Mouse (Mus musculus): ENCODE measurements around the gene Tjp1. TPM values are rescaled to one million over a fixed set of nuclear protein-coding genes. Genes with fewer than 3 reads are reported as not detected.

Gene Tjp1
- total RNA-seq (2012; rRNA removed) = 36.1 and 39.3 TPM in 2 replicates

DNA sequence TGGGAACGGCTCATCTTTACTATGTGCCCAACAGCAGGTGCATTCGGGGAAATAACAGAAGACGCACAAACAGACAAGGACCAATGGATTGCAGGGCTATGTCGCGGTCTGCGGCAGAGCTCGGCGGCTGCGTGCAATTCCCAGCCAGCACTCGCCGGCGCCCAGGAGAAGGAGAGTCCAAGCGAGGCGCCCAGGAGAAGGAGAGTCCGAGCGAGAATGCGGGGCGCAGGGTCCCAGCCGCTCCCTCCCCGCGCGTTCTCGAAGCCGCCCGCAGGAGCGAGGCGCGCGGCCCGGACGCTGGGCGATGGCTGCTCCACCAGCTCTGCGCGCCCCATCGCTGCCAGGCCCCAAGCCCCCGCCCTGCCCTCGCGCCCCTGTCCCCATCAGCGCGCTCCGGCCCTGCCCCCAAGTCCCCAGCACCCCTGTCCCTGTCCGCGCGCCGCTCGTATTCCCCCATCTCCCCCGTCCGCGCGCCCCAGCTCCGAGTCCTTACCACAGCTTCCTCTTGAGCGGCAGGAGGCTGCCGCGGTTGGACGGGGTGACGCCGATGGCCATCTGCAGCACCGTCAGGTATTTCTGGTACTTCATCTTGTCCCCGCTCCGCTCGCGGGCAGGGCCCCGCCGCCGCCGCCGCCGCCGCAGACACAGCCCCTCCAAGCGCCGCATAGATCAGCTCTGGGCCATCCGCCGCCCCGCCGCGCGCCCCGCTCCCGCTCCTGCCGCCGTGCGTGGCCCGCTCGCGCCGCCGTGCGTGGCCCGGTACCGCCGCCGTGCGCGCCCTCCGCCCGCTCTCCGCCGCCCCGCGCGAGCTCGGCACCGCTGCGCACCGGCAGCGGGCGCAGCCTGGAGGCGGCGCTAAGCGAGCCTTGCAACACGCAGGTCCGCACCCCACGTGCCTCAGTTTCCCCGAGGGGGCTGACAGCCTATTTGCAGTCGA, at the start of gene Tjp1:
Gene Tjp1 (minus strand): TSS at position 711 of the 937 bp plus-strand sequence.
- Histone ChIP-seq H3K4me3 (ENCODE audit: insufficient read depth in 1 of 2, low read depth in 1 of 2, low read length in 2 of 2, poor library complexity in 1 of 2, severe bottlenecking in 1 of 2) (peak within 1 kb of the TSS; percentile 88 to 90), H3K9me3 (ENCODE audit: control insufficient read depth, insufficient read depth, low read depth, low read length) (no peaks in the 10 kb centered on the region), H3K27ac (ENCODE audit: insufficient read depth, low read depth, low read length, poor library complexity, severe bottlenecking) (no peak within 1 kb of the TSS), H3K36me3 (ENCODE audit: control insufficient read depth, insufficient read depth, low read length, poor library complexity, severe bottlenecking) (no peaks in the 10 kb centered on the region), H3K4me1 (ENCODE audit: control insufficient read depth in 2 of 2, insufficient read depth in 2 of 2, low read length in 2 of 2, poor library complexity in 1 of 2) (no peaks in the 10 kb centered on the region), H3K9ac (ENCODE audit: insufficient read depth, low read depth, low read length, poor library complexity, severe bottlenecking) (peak within 1 kb of the TSS; percentile 72)
- no peak for DNase-seq (ENCODE audit: low read depth, low spot score)
- in situ Hi-C loops (cut with MboI; ENCODE audit: low sequenced_read_pairs in 2 of 2, unreplicated experiment in 2 of 2) = no loop called here
- TF ChIP-seq HCFC1 (IDR thresholded peaks at IDR 0.05; ENCODE audit: borderline replicate concordance, insufficient read depth, low read length) (peak; percentile 43; the same call in 1 of the 2 replicates), ZNF384 (IDR thresholded peaks at IDR 0.05; ENCODE audit: low read depth, low read length) (no peak)

DNA sequence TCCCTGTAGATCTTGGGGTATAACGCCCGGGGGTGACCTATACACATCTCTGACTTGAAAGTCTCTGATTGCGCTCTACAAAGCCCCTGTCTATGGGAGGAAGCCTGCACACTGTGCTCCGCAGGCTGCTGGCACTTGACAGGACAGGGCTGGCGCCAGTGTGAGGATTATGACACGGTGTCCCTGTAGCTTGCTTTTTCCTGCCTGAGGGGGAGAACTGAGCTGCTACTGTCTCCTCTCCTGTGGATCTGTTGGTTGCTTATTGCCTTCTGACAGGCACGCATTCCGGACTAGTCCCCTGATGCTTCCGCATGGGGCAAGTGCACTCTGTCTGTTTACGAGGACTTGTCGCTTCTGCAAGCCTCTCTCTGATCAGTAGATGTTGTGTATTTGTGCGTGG, 49.5 kb upstream of the Tjp1 start:
- TF ChIP-seq ZC3H11A (IDR thresholded peaks at IDR 0.05; ENCODE audit: borderline replicate concordance, low read depth, low read length) = no peak
- no peak for TF ChIP-seq HCFC1 (IDR thresholded peaks at IDR 0.05; ENCODE audit: borderline replicate concordance, insufficient read depth, low read length)
- TF ChIP-seq ZNF384 (IDR thresholded peaks at IDR 0.05; ENCODE audit: low read depth, low read length) = no peak
- no peak for TF ChIP-seq MAFK (IDR thresholded peaks at IDR 0.05; ENCODE audit: insufficient read depth, low read depth, low read length)
- no peak for TF ChIP-seq CHD2 (IDR thresholded peaks at IDR 0.05; ENCODE audit: low read depth, low read length)
- H3K4me3 ChIP-seq (ENCODE audit: insufficient read depth in 1 of 2, low read depth in 1 of 2, low read length in 2 of 2, poor library complexity in 1 of 2, severe bottlenecking in 1 of 2) = no peak overlapping the region
- DNase-seq (ENCODE audit: low read depth, low spot score) = no peak
- no peak overlapping the region for H3K27ac ChIP-seq (ENCODE audit: insufficient read depth, low read depth, low read length, poor library complexity, severe bottlenecking)
- no peak overlapping the region for H3K9ac ChIP-seq (ENCODE audit: insufficient read depth, low read depth, low read length, poor library complexity, severe bottlenecking)
- in situ Hi-C loops (cut with MboI; ENCODE audit: low sequenced_read_pairs in 2 of 2, unreplicated experiment in 2 of 2) = no loop called here
- H3K9me3 ChIP-seq (ENCODE audit: control insufficient read depth, insufficient read depth, low read depth, low read length) = no peaks in the 10 kb centered on the region
- H3K36me3 ChIP-seq (ENCODE audit: control insufficient read depth, insufficient read depth, low read length, poor library complexity, severe bottlenecking) = no peaks in the 10 kb centered on the region
- no peaks in the 10 kb centered on the region for H3K4me1 ChIP-seq (ENCODE audit: control insufficient read depth in 2 of 2, insufficient read depth in 2 of 2, low read length in 2 of 2, poor library complexity in 1 of 2)

- Histone ChIP-seq H3K9ac (ENCODE audit: insufficient read depth, low read depth, low read length, poor library complexity, severe bottlenecking) (no peak overlapping the region), H3K4me3 (ENCODE audit: insufficient read depth in 1 of 2, low read depth in 1 of 2, low read length in 2 of 2, poor library complexity in 1 of 2, severe bottlenecking in 1 of 2) (no peak overlapping the region), H3K27ac (ENCODE audit: insufficient read depth, low read depth, low read length, poor library complexity, severe bottlenecking) (no peak overlapping the region), H3K4me1 (ENCODE audit: control insufficient read depth in 2 of 2, insufficient read depth in 2 of 2, low read length in 2 of 2, poor library complexity in 1 of 2) (no peaks in the 10 kb centered on the region), H3K36me3 (ENCODE audit: control insufficient read depth, insufficient read depth, low read length, poor library complexity, severe bottlenecking) (no peaks in the 10 kb centered on the region), H3K9me3 (ENCODE audit: control insufficient read depth, insufficient read depth, low read depth, low read length) (no peaks in the 10 kb centered on the region)
- TF ChIP-seq ZC3H11A (IDR thresholded peaks at IDR 0.05; ENCODE audit: borderline replicate concordance, low read depth, low read length) = no peak
- no peak for TF ChIP-seq MAFK (IDR thresholded peaks at IDR 0.05; ENCODE audit: insufficient read depth, low read depth, low read length)
- no peak for TF ChIP-seq HCFC1 (IDR thresholded peaks at IDR 0.05; ENCODE audit: borderline replicate concordance, insufficient read depth, low read length)
- TF ChIP-seq CHD2 (IDR thresholded peaks at IDR 0.05; ENCODE audit: low read depth, low read length) = no peak
- no peak for TF ChIP-seq ZNF384 (IDR thresholded peaks at IDR 0.05; ENCODE audit: low read depth, low read length)
- in situ Hi-C loops (cut with MboI; ENCODE audit: low sequenced_read_pairs in 2 of 2, unreplicated experiment in 2 of 2) = no loop called here
- no peak for DNase-seq (ENCODE audit: low read depth, low spot score)
Measured at GRCm38 (mm10) chr7:65572731-65573130, 45.1 kb upstream of the Tjp1 start.

GRCm38 (mm10) chr7:65570691-65571090, 43.1 kb upstream of the Tjp1 start:
- no peaks in the 10 kb centered on the region for H3K36me3 ChIP-seq (ENCODE audit: control insufficient read depth, insufficient read depth, low read length, poor library complexity, severe bottlenecking)
- no peak overlapping the region for H3K27ac ChIP-seq (ENCODE audit: insufficient read depth, low read depth, low read length, poor library complexity, severe bottlenecking)
- in situ Hi-C loops (cut with MboI; ENCODE audit: low sequenced_read_pairs in 2 of 2, unreplicated experiment in 2 of 2) = no loop called here
- H3K4me3 ChIP-seq (ENCODE audit: insufficient read depth in 1 of 2, low read depth in 1 of 2, low read length in 2 of 2, poor library complexity in 1 of 2, severe bottlenecking in 1 of 2) = no peak overlapping the region
- TF ChIP-seq MAFK (IDR thresholded peaks at IDR 0.05; ENCODE audit: insufficient read depth, low read depth, low read length) (no peak), CHD2 (IDR thresholded peaks at IDR 0.05; ENCODE audit: low read depth, low read length) (no peak), HCFC1 (IDR thresholded peaks at IDR 0.05; ENCODE audit: borderline replicate concordance, insufficient read depth, low read length) (no peak), ZNF384 (IDR thresholded peaks at IDR 0.05; ENCODE audit: low read depth, low read length) (no peak), ZC3H11A (IDR thresholded peaks at IDR 0.05; ENCODE audit: borderline replicate concordance, low read depth, low read length) (no peak)
- no peak overlapping the region for H3K9ac ChIP-seq (ENCODE audit: insufficient read depth, low read depth, low read length, poor library complexity, severe bottlenecking)
- no peaks in the 10 kb centered on the region for H3K9me3 ChIP-seq (ENCODE audit: control insufficient read depth, insufficient read depth, low read depth, low read length)
- H3K4me1 ChIP-seq (ENCODE audit: control insufficient read depth in 2 of 2, insufficient read depth in 2 of 2, low read length in 2 of 2, poor library complexity in 1 of 2) = no peaks in the 10 kb centered on the region
- no peak for DNase-seq (ENCODE audit: low read depth, low spot score)

Data from ES-E14 (cell line).